Mouse (Mus musculus): ENCODE results near the gene Srp68. TPM values are rescaled to one million over a fixed set of nuclear protein-coding genes. Genes with fewer than 3 reads are reported as not detected.

Srp68 gene
- polyA plus RNA-seq, 1 experiment = 53.8 TPM

DNA sequence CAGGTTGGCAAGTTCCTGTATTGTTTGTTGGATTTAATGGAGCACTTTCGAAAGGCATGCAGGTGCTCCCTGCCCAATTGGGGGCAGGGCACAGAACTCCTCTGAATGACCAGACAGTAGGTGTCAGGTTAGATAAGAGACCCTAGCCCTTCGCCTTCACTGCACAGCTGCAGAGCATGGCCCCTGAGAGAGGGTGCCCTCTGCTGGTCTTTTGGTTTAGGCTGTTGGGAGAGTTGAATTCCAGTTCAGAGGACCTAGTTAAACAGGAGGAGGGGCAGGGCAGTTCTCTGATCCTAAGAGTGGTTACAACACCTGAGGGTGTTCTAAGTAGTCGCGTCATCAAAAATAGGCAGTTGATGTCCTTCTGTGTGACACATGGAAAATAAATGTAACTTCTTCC is 54.1 kb downstream of the Srp68 start:
- no peak overlapping the region for H3K27ac ChIP-seq (ENCODE audit: insufficient read depth, low read depth, low read length)
- H3K4me3 ChIP-seq (ENCODE audit: insufficient read depth, low read depth, low read length) = no peak overlapping the region
- H3K36me3 ChIP-seq (ENCODE audit: control insufficient read depth, insufficient read depth, low read length) = no peaks in the 10 kb centered on the region
- no peaks in the 10 kb centered on the region for H3K27me3 ChIP-seq (replicated peaks; ENCODE audit: control insufficient read depth, insufficient read depth, low read length)
- H3K4me1 ChIP-seq (ENCODE audit: control insufficient read depth, insufficient read depth, low read length) = peaks cover 21% of the 10 kb centered on the region
- 25% methylated on average over 4 of the region's 4 CpGs for WGBS
- TF ChIP-seq CTCF (conservative IDR thresholded peaks at IDR 0.05; ENCODE audit: insufficient read depth, insufficient read length, low read depth, low read length) (peak; percentile 84), POLR2A (IDR thresholded peaks at IDR 0.05; ENCODE audit: low read depth, low read length) (no peak)
- peak; percentile 82 for DNase-seq

DNA sequence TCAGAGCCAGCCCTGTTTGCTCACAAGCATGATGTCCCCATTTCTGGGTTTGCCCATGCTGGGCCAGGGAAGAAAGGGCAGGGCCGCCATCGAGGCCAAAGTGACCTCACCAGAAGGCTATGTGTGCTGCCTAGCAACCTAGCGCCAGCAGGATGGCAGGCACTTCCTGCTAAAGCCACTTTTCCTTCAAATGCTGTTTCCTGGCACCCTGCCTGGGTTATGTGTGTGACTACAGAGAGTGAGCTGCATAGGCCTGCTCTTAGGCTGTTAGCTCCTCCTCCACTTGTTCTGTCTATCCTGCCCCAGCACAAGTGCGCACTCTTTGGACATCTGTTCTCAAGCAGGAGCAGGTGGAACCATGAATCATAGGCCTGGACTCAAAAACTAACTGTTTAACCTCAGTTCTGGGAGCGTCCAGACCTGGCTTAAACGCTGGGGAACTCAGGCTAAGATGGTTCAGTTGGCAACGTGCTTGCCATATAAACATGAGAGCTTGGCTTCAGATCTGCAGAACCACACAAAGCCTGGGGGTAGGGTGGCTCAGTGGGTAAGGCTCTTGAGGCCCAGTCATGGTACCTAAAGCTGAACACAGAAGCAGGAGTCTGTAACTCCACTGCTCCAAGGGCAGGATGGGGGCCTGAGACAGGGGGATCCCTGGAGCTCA is 55.1 kb downstream of the Srp68 start:
- TF ChIP-seq POLR2A (IDR thresholded peaks at IDR 0.05; ENCODE audit: low read depth, low read length) (no peak), CTCF (conservative IDR thresholded peaks at IDR 0.05; ENCODE audit: insufficient read depth, insufficient read length, low read depth, low read length) (no peak)
- Histone ChIP-seq H3K4me1 (ENCODE audit: control insufficient read depth, insufficient read depth, low read length) (peaks cover 21% of the 10 kb centered on the region), H3K4me3 (ENCODE audit: insufficient read depth, low read depth, low read length) (no peak overlapping the region), H3K36me3 (ENCODE audit: control insufficient read depth, insufficient read depth, low read length) (no peaks in the 10 kb centered on the region), H3K27ac (ENCODE audit: insufficient read depth, low read depth, low read length) (peak overlapping the region; percentile 87), H3K27me3 (replicated peaks; ENCODE audit: control insufficient read depth, insufficient read depth, low read length) (no peaks in the 10 kb centered on the region)
- 15% methylated on average over 7 of the region's 7 CpGs for WGBS
- DNase-seq = peak; percentile 96

DNA sequence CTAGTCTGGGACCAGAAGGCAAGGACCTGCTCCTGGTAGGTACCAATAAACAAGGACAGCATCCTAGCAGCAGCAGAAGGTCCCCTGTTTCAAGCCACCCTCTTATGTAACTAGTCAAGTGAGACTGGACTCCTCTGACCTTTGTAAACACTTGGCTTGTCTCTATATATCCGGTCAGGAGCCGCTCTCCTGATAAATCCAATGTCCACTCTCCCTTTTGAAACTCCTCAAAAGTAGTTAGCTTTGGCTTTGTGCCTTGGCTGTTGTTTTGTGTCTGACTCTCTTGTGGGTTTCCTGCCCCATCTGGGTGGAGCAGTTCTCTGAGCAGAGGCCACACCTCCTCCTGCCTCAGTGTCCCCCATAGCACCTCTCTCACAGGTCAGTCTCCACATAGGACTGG is 55.8 kb downstream of the Srp68 start:
- Histone ChIP-seq H3K27ac (ENCODE audit: insufficient read depth, low read depth, low read length) (peak overlapping the region; percentile 87), H3K36me3 (ENCODE audit: control insufficient read depth, insufficient read depth, low read length) (no peaks in the 10 kb centered on the region), H3K4me1 (ENCODE audit: control insufficient read depth, insufficient read depth, low read length) (peaks cover 21% of the 10 kb centered on the region), H3K4me3 (ENCODE audit: insufficient read depth, low read depth, low read length) (no peak overlapping the region), H3K27me3 (replicated peaks; ENCODE audit: control insufficient read depth, insufficient read depth, low read length) (no peaks in the 10 kb centered on the region)
- no peak for TF ChIP-seq POLR2A (IDR thresholded peaks at IDR 0.05; ENCODE audit: low read depth, low read length)
- no peak for TF ChIP-seq CTCF (conservative IDR thresholded peaks at IDR 0.05; ENCODE audit: insufficient read depth, insufficient read length, low read depth, low read length)
- peak; percentile 85 for DNase-seq
- WGBS = 31% methylated on average over 2 of the region's 2 CpGs

DNA sequence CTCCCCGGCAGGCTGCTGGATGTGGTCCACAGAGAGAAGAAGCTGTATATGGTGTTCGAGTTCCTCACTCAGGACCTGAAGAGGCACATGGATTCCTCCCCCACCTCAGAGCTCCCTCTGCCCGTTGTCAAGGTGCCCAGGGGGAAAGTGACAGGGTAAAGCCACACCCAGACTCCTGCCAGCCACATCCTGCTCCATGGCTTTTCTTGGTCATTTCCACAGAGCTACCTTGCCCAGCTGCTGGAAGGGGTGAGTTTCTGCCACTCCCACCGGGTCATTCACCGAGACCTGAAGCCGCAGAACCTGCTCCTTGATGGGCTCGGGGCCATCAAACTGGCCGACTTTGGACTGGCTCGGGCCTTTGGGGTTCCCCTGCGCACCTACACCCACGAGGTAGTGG is 57.5 kb downstream of the Srp68 start:
- H3K36me3 ChIP-seq (ENCODE audit: control insufficient read depth, insufficient read depth, low read length) = no peaks in the 10 kb centered on the region
- H3K27me3 ChIP-seq (replicated peaks; ENCODE audit: control insufficient read depth, insufficient read depth, low read length) = no peaks in the 10 kb centered on the region
- H3K27ac ChIP-seq (ENCODE audit: insufficient read depth, low read depth, low read length) = no peak overlapping the region
- no peak overlapping the region for H3K4me3 ChIP-seq (ENCODE audit: insufficient read depth, low read depth, low read length)
- WGBS = 75% methylated on average over 11 of the region's 11 CpGs
- no peak for TF ChIP-seq POLR2A (IDR thresholded peaks at IDR 0.05; ENCODE audit: low read depth, low read length)
- TF ChIP-seq CTCF (conservative IDR thresholded peaks at IDR 0.05; ENCODE audit: insufficient read depth, insufficient read length, low read depth, low read length) = no peak
- DNase-seq = no peak
- peaks cover 21% of the 10 kb centered on the region for H3K4me1 ChIP-seq (ENCODE audit: control insufficient read depth, insufficient read depth, low read length)

DNA sequence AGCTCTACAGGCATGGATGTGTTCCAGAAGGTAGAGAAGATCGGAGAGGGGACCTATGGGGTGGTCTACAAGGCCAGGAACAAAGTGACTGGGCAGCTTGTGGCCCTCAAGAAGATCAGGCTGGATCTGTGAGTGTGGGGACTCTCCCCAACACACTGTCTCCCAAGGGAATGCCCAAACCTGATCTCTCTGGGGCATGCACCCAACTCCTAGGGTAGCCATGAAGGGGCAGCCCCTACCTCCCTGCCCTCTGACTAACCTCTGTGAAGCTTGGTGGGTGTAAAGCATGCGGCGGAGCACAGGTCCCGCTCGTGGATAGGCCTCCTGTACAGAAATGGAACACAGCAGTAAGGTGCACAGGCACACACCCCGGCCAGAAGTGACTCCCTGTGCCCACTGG is 58.0 kb downstream of the Srp68 start:
- H3K36me3 ChIP-seq (ENCODE audit: control insufficient read depth, insufficient read depth, low read length) = no peaks in the 10 kb centered on the region
- H3K4me1 ChIP-seq (ENCODE audit: control insufficient read depth, insufficient read depth, low read length) = peaks cover 23% of the 10 kb centered on the region
- TF ChIP-seq POLR2A (IDR thresholded peaks at IDR 0.05; ENCODE audit: low read depth, low read length) (no peak), CTCF (conservative IDR thresholded peaks at IDR 0.05; ENCODE audit: insufficient read depth, insufficient read length, low read depth, low read length) (no peak)
- no peak overlapping the region for H3K27ac ChIP-seq (ENCODE audit: insufficient read depth, low read depth, low read length)
- no peak overlapping the region for H3K4me3 ChIP-seq (ENCODE audit: insufficient read depth, low read depth, low read length)
- DNase-seq = no peak
- no peaks in the 10 kb centered on the region for H3K27me3 ChIP-seq (replicated peaks; ENCODE audit: control insufficient read depth, insufficient read depth, low read length)
- WGBS = 91% methylated on average over 6 of the region's 6 CpGs

DNA sequence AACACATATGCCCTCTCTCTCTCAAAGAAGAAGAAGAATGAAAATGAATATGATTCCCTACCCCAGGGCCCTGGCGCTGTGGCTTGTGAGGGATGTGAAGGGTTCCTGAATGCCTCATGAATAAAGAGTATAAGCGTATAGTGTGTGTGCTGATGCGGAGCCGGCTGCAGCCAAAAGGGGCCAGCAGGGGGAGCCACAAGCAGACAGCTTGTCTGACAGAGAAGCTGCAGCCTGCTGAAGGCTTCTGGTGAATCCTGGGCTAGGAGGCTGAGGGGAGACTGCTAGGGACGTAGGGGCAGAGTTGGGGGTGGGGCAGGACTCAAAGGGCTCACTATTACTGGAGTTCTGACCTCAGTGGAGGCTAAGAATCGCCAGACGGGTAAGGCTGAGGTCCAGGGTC is 58.8 kb downstream of the Srp68 start:
- Histone ChIP-seq H3K27ac (ENCODE audit: insufficient read depth, low read depth, low read length) (no peak overlapping the region), H3K27me3 (replicated peaks; ENCODE audit: control insufficient read depth, insufficient read depth, low read length) (no peaks in the 10 kb centered on the region), H3K4me1 (ENCODE audit: control insufficient read depth, insufficient read depth, low read length) (peaks cover 30% of the 10 kb centered on the region), H3K4me3 (ENCODE audit: insufficient read depth, low read depth, low read length) (no peak overlapping the region), H3K36me3 (ENCODE audit: control insufficient read depth, insufficient read depth, low read length) (no peaks in the 10 kb centered on the region)
- DNase-seq = no peak
- TF ChIP-seq POLR2A (IDR thresholded peaks at IDR 0.05; ENCODE audit: low read depth, low read length) = no peak
- peak; percentile 49; the same call in 1 of the 2 replicates for TF ChIP-seq CTCF (conservative IDR thresholded peaks at IDR 0.05; ENCODE audit: insufficient read depth, insufficient read length, low read depth, low read length)
- 88% methylated on average over 7 of the region's 7 CpGs for WGBS

DNA sequence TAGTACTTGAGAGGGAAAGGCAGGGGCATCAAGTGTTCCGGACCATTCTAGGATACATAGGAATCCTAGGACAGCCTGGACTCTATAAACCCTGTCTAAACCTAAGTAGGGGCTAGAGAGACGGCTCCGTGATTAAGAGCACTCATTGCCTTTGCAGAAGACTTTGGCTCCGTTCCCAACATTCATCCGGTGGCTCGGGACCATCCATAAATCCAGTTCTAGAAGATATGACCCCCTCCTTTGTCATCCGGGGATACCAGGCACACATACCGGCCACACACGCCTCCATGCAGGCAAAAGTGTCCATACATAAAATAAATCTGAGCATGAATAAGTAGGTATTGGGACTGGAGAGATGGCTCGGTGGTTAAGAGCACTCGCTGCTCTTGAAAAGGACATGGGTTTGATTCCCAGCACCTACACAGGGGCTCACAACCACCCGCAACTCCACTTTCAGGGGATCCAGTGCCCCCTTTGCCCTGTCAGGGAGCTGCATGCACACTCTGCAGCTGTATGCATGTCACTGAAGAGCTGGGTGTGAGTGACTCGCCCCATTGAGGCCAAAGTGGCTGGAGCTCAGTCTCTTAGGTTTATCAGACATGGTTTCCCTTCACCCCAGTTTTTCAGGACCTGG is 60.0 kb downstream of the Srp68 start:
- Histone ChIP-seq H3K4me1 (ENCODE audit: control insufficient read depth, insufficient read depth, low read length) (peaks cover 23% of the 10 kb centered on the region), H3K36me3 (ENCODE audit: control insufficient read depth, insufficient read depth, low read length) (no peaks in the 10 kb centered on the region), H3K27me3 (replicated peaks; ENCODE audit: control insufficient read depth, insufficient read depth, low read length) (no peaks in the 10 kb centered on the region), H3K27ac (ENCODE audit: insufficient read depth, low read depth, low read length) (no peak overlapping the region), H3K4me3 (ENCODE audit: insufficient read depth, low read depth, low read length) (no peak overlapping the region)
- TF ChIP-seq CTCF (conservative IDR thresholded peaks at IDR 0.05; ENCODE audit: insufficient read depth, insufficient read length, low read depth, low read length) = no peak
- TF ChIP-seq POLR2A (IDR thresholded peaks at IDR 0.05; ENCODE audit: low read depth, low read length) = no peak
- DNase-seq = no peak
- WGBS = 75% methylated on average over 13 of the region's 13 CpGs
